Mouse (Mus musculus) lung, embryonic 14.5 days (tissue): ENCODE measurements at regions not wholly inside any gene's neighbourhood (a gene's known extent, or its start where the extent isn't known, plus 50 kb on each side); places are given as distances from the start of the nearest gene placed in this dataset.

Experiments
- ATAC-seq: fragments of 200-750 bp; cut with Nextera tagmentation; 2 replicates; pipeline ENCODE4 v1.8.0; 2017; ENCODE audit warnings: mild to moderate bottlenecking, moderate TSS enrichment, moderate library complexity; ENCODE audit not compliant: insufficient read depth
- DNase-seq: peaks from one replicate; pipeline ENCODE4 v3.0.0-alpha.2; 2015
- H3K27ac ChIP-seq: fragments of 300-500 bp; sonication (generic); 2 replicates; pipeline ENCODE4 v1.5.1; 2014; ENCODE audit warnings: low read depth, mild to moderate bottlenecking, moderate library complexity
- H3K27me3 ChIP-seq: fragments of 300-500 bp; sonication (generic); 2 replicates; pipeline ENCODE4 v1.6.1; 2014; ENCODE audit warnings: low read length, control low read depth; ENCODE audit not compliant: insufficient read depth
- H3K36me3 ChIP-seq: fragments of 300-500 bp; sonication (generic); 2 replicates; pipeline ENCODE4 v1.6.1; 2014; ENCODE audit warnings: control low read depth; ENCODE audit not compliant: insufficient read depth
- H3K4me1 ChIP-seq: fragments of 300-500 bp; sonication (generic); 2 replicates; pipeline ENCODE4 v1.6.1; 2014; ENCODE audit warnings: antibody characterized with exemption, control low read depth; ENCODE audit not compliant: insufficient read depth
- H3K4me2 ChIP-seq: fragments of 300-500 bp; sonication (generic); 2 replicates; pipeline ENCODE4 v1.6.1; 2014; ENCODE audit warnings: mild to moderate bottlenecking
- H3K4me3 ChIP-seq: fragments of 300-500 bp; sonication (generic); 2 replicates; pipeline ENCODE4 v1.5.1; 2014; ENCODE audit warnings: low read depth, low read length
- H3K9ac ChIP-seq: fragments of 300-500 bp; sonication (generic); 2 replicates; pipeline ENCODE4 v1.6.1; 2014
- H3K9me3 ChIP-seq: fragments of 300-500 bp; sonication (generic); 2 replicates; pipeline ENCODE4 v1.6.1; 2016; ENCODE audit warnings: low read depth, low read length, control low read depth
- CTCF ChIP-seq: IDR thresholded peaks from 2 replicates; pipeline ENCODE4 v1.5.1; 2016; ENCODE audit warnings: antibody characterized with exemption, low read depth
- WGBS: fragments of 180-500 bp; shearing (Covaris S2); extraction: QIAGEN DNeasy Blood & Tissue Kit; methylation state at CpG from one replicate; pipeline ENCODE4 v1.1.7; 2014; 5-methylcytosine and 5-hydroxymethylcytosine counted together

DNA sequence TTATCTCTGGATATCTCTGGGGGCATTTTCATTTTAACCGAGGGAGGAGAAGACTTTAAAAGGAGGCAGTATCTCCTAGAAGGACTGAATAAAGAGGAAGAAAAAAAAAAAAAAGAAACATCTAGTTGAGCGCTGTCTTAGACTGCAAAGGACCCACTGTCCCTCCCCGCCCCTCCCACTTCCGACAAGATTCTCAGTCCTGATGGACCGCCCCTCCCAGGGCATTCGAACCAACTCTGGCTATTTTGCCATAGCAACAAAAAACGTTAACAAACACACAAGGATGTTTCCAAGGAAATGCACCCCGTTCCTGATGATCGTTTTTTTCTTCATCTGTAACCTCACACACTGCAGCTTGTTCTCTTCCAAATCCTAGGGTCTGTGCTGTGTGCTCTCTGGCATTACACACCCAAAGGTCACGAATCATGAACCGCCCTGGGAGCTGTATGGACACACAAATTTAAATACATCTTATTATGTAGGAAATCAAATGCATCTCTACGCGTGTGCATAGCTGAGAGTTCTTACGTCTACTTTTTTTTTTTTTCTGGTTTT, 75.8 kb downstream of the Rnd3 start:
- H3K4me2 ChIP-seq: peak overlapping the region; percentile 21; the same call in 1 of the 2 replicates
- H3K27ac ChIP-seq: no peak overlapping the region
- DNase-seq: peak; percentile 41
- H3K9ac ChIP-seq: no peak overlapping the region
- no peaks in the 10 kb centered on the region for H3K4me1 ChIP-seq
- H3K4me3 ChIP-seq: no peak overlapping the region
- no peaks in the 10 kb centered on the region for H3K9me3 ChIP-seq
- H3K36me3 ChIP-seq: no peaks in the 10 kb centered on the region
- no peaks in the 10 kb centered on the region for H3K27me3 ChIP-seq
- 47% methylated on average over 14 of the region's 14 CpGs for WGBS
- ATAC-seq: peak; percentile 62; the same call in 1 of the 2 replicates
- TF ChIP-seq CTCF: no peak

DNA sequence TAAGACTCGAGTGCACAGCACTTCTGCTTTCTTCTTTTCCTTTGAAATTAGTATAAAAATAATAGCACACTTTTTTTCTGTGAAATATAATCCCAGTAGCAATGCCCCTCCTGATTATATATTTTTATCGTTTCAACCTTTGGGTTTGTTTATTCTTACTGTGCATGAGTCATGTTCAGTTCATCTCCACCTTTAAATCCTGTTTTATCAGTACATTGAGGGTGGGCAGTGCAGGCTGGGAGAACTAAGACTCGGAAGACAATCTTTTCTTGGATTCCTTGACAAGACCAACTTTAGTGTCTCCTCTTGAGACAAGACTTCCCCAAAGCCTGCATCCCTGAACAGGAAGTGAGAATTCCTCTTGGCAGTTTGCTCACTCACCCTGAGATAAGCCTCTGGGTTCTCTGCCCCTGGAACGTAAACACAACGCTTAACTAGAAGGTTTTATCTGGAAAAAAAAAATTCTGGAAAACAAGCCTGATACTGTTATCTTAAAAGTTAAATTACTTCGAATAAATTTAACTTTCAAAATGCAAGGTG, 76.5 kb downstream of the Rnd3 start:
- no peak overlapping the region for H3K4me3 ChIP-seq
- no peak for ATAC-seq
- no peak for TF ChIP-seq CTCF
- peak; percentile 50 for DNase-seq
- no peak overlapping the region for H3K4me2 ChIP-seq
- H3K36me3 ChIP-seq: no peaks in the 10 kb centered on the region
- H3K27me3 ChIP-seq: no peaks in the 10 kb centered on the region
- no peaks in the 10 kb centered on the region for H3K9me3 ChIP-seq
- 12% methylated on average over 6 of the region's 6 CpGs for WGBS
- H3K27ac ChIP-seq: no peak overlapping the region
- H3K4me1 ChIP-seq: no peaks in the 10 kb centered on the region
- no peak overlapping the region for H3K9ac ChIP-seq

DNA sequence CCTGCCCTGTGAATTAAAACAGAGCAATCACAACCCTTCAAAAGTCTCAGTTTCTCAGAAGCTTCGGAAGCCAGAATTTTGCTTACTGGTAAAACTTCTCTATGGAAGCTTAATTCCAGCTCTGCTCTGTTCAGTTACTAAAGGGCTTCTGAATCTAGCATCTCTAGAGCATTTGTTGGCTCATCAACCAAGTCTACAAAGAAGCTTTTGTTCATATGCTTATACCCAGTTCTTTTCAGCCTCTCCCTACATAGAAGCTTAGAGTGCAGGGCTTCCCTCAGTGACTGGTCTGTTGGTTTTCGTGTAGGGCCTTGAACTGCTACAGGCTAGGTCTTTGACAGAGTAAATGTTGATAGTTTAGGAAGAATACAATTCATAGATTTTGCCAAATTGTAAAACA, 78.0 kb downstream of the Rnd3 start:
- Histone ChIP-seq H3K4me2 (no peak overlapping the region), H3K9me3 (no peaks in the 10 kb centered on the region), H3K4me3 (no peak overlapping the region), H3K36me3 (no peaks in the 10 kb centered on the region), H3K27me3 (no peaks in the 10 kb centered on the region), H3K27ac (no peak overlapping the region), H3K9ac (no peak overlapping the region), H3K4me1 (no peaks in the 10 kb centered on the region)
- no peak for DNase-seq
- 88% methylated on average over 2 of the region's 2 CpGs for WGBS
- no peak for TF ChIP-seq CTCF
- no peak for ATAC-seq

DNA sequence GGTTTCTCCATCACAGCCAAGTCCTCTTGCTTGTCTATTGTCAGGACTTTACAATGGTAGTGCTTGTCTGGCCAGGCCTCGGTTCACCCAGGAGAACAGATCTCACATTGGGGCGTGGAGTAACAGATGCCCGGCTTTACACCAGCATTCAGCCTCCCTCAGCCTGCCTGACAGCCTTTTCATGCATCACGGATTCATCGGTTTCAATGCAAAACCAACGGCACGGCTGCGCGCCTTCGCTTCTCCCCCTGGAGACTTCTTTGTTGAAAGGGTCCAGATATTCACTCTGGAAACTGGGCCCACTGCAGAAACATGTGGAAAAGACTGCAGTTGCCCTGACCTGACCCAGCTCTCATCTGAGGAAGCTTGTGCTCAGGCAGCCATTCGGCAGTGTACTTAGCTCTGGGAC, 82.5 kb downstream of the Rnd3 start:
- 85% methylated on average over 11 of the region's 11 CpGs for WGBS
- no peak overlapping the region for H3K4me3 ChIP-seq
- no peaks in the 10 kb centered on the region for H3K27me3 ChIP-seq
- no peak overlapping the region for H3K9ac ChIP-seq
- no peaks in the 10 kb centered on the region for H3K4me1 ChIP-seq
- no peak overlapping the region for H3K4me2 ChIP-seq
- H3K9me3 ChIP-seq: no peaks in the 10 kb centered on the region
- H3K27ac ChIP-seq: no peak overlapping the region
- no peak for ATAC-seq
- no peak for TF ChIP-seq CTCF
- DNase-seq: no peak
- H3K36me3 ChIP-seq: no peaks in the 10 kb centered on the region

DNA sequence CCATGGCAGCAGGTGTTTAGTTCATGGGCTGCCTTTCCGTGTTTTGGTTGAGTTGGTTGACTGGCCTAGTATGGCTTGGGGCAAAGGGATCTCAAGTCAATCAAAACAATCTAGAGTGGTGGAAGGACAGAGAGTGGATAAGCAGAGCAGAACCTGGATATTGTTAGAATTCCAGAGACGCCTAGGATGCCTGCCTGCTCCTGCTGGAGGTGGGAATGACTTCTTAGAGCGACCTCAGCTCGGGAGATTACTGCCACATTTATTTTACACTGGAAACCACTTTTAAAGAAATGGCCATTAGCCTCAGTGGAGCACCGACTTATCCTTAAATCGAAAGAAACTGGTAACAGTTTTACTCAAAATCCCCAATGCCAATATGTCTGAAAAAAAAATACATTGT, 83.1 kb downstream of the Rnd3 start:
- H3K4me3 ChIP-seq: no peak overlapping the region
- DNase-seq: no peak
- H3K27me3 ChIP-seq: no peaks in the 10 kb centered on the region
- H3K4me2 ChIP-seq: no peak overlapping the region
- no peak overlapping the region for H3K27ac ChIP-seq
- ATAC-seq: no peak
- H3K9ac ChIP-seq: no peak overlapping the region
- TF ChIP-seq CTCF: no peak
- no peaks in the 10 kb centered on the region for H3K36me3 ChIP-seq
- H3K4me1 ChIP-seq: no peaks in the 10 kb centered on the region
- no peaks in the 10 kb centered on the region for H3K9me3 ChIP-seq
- WGBS: 65% methylated on average over 6 of the region's 6 CpGs

DNA sequence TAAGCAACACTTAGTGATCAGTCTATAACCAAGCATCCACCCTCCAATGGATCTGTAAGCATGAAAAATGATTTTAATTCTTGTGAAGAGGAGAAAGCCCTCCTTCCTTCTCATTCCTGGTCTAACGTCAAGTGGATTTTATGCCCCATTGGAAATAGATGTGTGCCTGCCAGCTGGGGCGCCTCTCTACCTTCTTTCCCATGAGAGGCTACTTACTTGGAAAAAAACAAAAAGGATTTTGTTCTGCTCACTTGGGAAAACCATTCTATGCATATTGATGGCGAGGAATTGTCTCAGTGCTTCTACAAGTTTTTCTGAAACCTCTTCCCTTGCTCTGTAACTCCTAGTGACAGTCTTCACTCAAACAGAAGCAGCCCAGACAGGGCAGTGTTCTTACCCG, 84.1 kb downstream of the Rnd3 start:
- no peak for TF ChIP-seq CTCF
- H3K4me2 ChIP-seq: no peak overlapping the region
- no peaks in the 10 kb centered on the region for H3K27me3 ChIP-seq
- H3K4me3 ChIP-seq: no peak overlapping the region
- DNase-seq: no peak
- no peaks in the 10 kb centered on the region for H3K36me3 ChIP-seq
- H3K9me3 ChIP-seq: no peaks in the 10 kb centered on the region
- no peak overlapping the region for H3K9ac ChIP-seq
- WGBS: 86% methylated on average over 4 of the region's 4 CpGs
- no peak overlapping the region for H3K27ac ChIP-seq
- ATAC-seq: no peak
- H3K4me1 ChIP-seq: no peaks in the 10 kb centered on the region

DNA sequence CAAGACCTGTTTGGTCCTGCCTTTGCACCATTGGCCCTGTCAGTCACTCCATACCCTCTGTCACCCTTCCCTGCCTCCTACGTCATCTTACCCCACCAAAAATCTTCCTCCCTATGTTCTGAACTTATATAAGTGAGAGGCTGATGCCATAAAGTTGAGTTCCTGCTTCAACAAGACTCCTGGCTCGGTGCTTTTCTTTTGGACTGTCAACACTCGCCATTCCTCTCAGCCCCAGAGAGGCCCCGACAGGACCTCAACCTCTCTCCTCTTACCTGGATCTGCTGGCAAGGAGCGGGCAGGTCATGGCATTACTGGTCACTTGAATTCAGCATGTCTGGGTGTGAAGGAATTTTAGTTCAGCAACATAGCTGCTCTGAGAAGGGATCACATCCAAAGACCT, 86.9 kb downstream of the Rnd3 start:
- H3K27ac ChIP-seq: no peak overlapping the region
- H3K9me3 ChIP-seq: no peaks in the 10 kb centered on the region
- H3K9ac ChIP-seq: no peak overlapping the region
- DNase-seq (no peak), ATAC-seq (no peak)
- no peaks in the 10 kb centered on the region for H3K36me3 ChIP-seq
- 85% methylated on average over 5 of the region's 5 CpGs for WGBS
- H3K27me3 ChIP-seq: no peaks in the 10 kb centered on the region
- no peaks in the 10 kb centered on the region for H3K4me1 ChIP-seq
- TF ChIP-seq CTCF: no peak
- no peak overlapping the region for H3K4me2 ChIP-seq
- H3K4me3 ChIP-seq: no peak overlapping the region
